Mouse (Mus musculus) right cerebral cortex, postnatal 36 days (tissue): ENCODE measurements at regions not wholly inside any gene's neighbourhood (a gene's known extent, or its start where the extent isn't known, plus 50 kb on each side); places are given as distances from the start of the nearest gene placed in this dataset.

Source experiments
- DNase-seq, 2 experiments: peaks; one replicate each; pipeline ENCODE4 v3.0.0; 2022; ENCODE audit warnings: low spot score in 2 of 2, mixed read lengths in 1 of 2

DNA sequence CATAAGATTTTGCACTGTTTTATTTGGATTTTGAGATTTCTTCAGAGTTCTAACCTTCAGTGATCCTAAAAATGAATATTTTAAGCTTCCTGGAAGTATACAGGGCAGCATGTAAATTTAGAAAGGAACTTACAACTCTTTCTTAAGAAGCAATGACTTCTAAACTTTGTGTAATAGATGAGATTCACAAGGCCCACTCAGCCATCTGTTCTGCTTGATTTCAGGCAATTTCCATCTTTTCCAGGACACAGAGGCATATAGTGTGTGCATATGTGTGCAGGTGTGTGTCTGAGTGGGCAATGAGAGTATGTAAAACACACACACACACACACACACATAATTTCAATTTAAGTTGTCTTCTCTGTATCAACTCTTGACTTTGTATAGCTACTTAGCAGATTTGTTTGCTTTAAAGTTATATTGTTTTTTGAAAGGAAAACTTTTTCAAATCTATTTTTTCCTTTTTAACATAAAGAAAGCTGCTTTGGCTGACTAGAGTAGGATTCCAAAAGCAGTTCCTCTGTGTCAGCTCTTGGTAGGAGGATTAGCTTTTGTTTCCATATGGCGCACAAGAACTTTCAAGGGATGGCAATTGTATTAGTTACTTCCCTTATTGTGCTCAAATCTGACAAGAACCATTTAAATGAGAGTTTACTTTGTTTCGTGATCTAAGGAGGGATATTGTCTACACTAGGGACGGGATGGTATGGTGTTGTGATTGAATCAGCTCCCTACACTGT is 387.6 kb downstream of the D3Ertd751e start:
- DNase-seq, result peak; percentile 46 to 72

GRCm38 (mm10) chr3:42132322-42132721 is 389.9 kb downstream of the D3Ertd751e start:
- no peak for DNase-seq

DNA sequence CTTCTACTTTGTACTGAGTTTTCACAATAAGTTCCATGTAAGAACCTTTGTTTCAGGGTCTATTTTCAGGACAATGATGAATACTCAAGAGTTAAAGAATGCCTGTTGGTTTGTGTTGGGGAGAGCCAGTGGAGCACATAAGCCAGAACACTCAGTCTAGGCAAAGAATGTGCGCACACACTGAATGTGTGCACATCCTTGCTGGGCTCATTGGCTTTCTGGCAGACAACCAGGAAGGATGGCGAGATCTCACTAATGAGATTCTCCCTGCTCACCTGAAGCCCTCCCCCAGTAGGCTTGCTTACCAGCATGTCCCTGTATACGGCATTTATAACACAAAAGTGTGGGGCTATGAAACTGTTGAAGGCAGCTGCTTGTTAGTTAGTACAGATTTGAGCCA is 411.0 kb downstream of the D3Ertd751e start:
- DNase-seq, result no peak

DNA sequence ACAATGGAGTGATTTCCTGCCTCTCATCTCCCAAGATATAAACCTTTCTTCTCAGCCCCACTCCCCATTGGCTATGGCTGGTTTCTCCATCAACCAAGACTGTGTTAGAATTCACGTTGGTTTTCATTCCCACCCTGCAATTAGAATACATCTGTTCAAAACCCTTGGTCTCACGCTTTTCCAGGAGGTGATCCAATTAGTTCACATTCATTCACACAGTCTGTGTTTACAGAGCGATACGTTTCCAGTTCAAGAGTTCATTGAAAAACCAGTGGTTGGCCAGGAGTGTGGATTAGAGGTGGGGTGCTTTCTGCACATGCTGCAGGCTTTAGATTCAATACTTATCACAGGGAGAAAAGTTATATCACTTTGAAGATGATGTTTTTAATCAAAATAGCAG is 412.5 kb downstream of the D3Ertd751e start:
- DNase-seq, result no peak

GRCm38 (mm10) chr3:42163666-42164065 is 421.3 kb downstream of the D3Ertd751e start:
- peak in 1 of 2 experiments; percentile 5 for DNase-seq

DNA sequence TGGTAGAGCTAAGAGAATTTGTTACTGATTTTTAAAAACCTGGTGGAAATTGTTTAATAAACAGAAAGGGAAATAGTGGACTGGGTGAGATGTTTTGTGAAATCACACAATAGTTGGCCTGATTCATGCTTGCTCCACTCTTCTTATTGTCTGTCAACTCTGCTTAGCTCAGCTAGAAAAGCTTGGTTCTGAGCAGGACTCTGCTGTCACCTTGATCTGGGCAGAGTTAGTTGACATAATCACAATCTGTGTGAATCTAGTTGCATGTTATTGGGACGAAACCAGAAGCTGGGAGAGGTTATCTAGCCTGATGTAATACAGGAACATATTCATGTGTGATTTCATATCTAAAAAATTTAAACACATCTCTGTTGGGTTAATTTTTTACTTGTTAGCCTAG is 456.8 kb downstream of the D3Ertd751e start:
- no peak for DNase-seq

- DNase-seq, result no peak
Measured at GRCm38 (mm10) chr3:42201373-42201772, 459.0 kb downstream of the D3Ertd751e start.

- DNase-seq, result no peak
Measured at GRCm38 (mm10) chr3:42205640-42206039, 463.2 kb downstream of the D3Ertd751e start.

GRCm38 (mm10) chr3:42211420-42211819 is 469.0 kb downstream of the D3Ertd751e start:
- DNase-seq, result no peak

GRCm38 (mm10) chr3:42212456-42212855 is 470.0 kb downstream of the D3Ertd751e start:
- no peak for DNase-seq

GRCm38 (mm10) chr3:42213163-42213562 is 470.8 kb downstream of the D3Ertd751e start:
- no peak for DNase-seq

GRCm38 (mm10) chr3:42214624-42215276 is 472.3 kb downstream of the D3Ertd751e start:
- no peak for DNase-seq

DNA sequence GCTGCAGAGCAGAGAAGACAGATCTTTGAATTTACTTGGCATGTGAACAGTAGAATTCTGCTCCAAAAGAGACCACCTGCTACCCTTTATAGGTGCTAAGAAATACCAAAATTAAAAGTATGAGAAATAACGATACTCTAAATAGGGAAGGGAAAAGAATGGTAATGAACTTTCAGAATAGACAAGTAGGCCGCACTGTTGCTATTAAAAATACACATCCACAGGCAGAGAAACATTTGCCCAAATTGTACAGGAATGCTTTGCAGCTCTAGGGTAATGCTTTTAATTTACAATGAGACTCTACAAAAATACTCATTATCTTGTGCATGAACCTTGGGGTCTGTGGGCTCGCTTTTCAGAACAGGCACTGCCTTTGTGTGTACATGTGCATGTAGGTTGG is 476.3 kb downstream of the D3Ertd751e start:
- no peak for DNase-seq

DNA sequence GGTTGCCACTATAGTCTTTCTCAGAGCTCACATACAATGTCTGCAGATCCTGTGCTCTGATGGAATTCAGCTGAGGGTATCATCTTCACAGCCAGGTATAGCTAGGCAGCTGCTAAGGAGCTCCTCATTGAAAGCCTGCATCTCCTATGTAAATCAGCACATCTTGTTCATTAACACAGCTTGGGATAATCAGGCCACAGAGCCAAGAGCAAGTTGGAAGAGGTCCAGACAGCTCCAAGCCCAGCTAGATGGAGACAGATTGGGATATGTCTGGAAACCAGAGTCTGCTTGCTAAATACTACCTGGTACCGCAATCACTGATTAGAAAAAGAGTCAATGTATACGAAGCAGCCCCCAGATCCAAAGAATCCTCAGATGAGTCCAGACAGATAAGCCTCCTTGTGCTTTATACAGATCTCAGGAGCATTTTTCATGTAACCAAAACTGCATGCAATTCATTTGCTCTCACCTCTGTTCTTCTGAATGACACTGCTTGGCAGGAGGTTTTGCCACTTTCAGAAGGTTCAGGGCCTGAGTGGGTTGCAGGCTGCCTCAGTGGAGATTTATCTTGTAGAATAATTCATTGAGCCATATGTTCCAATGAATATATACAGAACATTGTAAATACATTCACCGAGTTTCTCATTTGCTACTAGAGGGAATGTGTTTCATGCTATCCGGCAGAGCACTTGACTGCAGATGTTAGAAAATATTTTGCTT is 485.4 kb downstream of the D3Ertd751e start:
- peak; percentile 15 to 30 for DNase-seq

- DNase-seq, result no peak
Measured at GRCm38 (mm10) chr3:42228399-42228755, 486.0 kb downstream of the D3Ertd751e start.

- no peak for DNase-seq
Measured at GRCm38 (mm10) chr3:42232268-42232667, 489.9 kb downstream of the D3Ertd751e start.

DNA sequence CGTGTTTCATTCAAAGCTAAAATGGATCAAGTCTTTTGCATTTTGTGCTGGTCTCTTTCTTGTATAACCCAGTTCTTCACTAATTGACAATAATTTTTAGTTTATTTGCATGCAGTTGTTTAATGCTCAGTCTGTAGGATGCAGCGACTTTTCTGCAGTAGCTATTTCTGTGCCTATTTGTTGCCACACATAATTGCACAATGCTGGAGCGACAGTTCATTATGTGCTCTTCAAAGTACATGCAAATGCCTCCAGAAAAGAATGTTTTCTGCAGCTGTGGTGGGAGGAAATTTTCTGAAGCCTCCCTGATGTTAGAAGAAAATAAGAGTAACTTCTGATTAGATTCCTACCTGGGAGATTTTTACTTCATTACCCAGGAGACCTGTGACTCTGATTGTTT is 491.3 kb downstream of the D3Ertd751e start:
- DNase-seq, result no peak

GRCm38 (mm10) chr3:42235515-42235914 is 493.1 kb downstream of the D3Ertd751e start:
- no peak for DNase-seq
